Mouse (Mus musculus) spleen, postnatal 36 days (tissue): ENCODE data around the gene Gm20388.

ENCODE experiments used
- DNase-seq, 2 experiments: peaks; one replicate each; pipeline ENCODE4 v3.0.0; 2022; ENCODE audit warnings: low spot score in 2 of 2, mixed read lengths in 1 of 2

Gm20388 gene

DNA sequence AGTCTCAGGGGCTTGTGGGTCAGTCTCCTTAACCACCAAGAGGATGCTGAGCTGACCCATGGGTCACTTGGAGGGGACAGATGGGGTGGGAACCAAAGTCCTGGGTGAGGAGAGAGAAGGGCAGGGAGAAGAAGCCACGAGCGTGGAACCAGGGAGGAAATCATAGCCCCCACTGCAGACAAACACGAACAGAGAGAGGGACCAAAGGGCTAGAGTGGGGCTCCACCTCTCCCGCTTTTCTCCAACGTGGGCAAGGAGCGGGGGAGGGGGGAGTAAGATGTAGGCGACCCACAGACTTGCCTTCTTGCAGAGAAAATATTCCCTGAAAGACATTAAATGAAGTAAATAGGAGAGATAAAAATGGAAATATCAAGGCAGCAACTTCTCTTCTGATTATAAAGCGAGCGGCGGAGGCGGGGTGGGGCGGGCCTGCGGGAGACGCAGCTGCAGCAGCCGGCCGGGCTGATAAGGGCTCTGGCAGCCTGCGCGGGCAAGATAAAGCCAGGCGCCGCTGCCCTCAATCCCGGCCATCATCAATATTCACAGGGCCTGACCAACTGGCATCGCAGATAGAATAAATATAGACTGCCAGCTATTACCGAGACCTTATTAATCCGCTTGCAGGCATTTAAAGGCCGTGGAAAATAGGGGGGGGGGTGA, 2809.6 kb downstream of the Gm20388 start:
- peak; percentile 77 to 85 for DNase-seq

DNA sequence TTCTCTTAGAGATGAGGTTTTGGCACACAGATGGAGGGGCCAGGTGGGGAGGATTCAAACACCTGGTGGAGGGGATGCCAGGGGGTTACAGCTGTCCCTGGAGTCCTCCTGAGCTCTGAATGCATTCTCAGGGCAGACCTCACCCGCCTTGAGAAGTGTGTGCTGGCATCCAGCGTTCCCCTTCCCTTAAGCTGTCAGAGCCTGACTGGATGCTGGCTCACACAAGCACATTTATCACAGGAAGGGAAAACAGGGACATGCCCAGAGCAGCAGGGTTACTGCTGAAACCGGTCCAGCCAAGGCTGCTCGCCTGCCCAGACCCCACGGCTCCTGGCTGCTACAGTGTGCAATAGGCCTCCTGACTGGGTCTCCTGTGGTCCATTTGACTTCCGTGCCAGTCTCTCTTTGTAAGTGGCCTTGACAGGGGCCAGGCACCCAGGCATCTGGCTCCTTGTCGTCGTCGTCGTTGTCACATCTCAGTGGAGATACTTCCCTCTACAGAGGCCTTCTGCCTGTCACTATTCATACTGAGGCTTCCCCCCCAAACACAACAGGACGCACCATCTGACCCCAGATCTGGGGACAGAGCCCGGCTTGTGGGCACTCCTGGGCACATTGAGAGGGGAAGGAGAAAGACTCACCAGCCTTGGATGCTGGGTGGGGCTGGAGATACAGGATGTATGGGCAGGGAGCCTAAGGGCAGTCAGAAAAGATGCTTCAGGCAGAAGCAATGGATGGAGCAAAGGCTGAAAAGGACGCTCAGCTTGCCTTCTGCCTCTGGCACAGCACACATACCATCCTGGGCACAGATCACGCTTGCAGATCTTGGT, 2810.4 kb downstream of the Gm20388 start:
- peak in 1 of 2 experiments; percentile 41 for DNase-seq

DNA sequence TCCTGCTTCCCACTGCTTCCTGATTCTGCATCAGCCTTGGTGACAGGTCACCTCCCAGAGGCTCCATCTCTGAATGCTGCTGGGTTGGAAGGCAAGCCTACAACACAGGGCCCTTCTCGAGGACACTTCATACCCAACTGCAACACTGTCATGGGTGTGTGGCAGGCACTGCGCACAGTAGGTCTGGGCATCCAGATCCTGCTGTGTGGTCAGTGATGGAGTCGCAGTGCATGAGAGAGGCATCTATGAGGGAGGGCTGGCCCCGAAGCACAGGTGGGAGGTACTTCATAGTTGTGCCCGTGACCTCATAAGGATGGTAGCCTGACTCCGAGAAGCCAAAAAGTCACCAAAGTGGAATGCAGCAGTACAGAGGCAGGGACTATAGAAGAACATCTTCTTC, 2814.5 kb downstream of the Gm20388 start:
- no peak for DNase-seq

DNA sequence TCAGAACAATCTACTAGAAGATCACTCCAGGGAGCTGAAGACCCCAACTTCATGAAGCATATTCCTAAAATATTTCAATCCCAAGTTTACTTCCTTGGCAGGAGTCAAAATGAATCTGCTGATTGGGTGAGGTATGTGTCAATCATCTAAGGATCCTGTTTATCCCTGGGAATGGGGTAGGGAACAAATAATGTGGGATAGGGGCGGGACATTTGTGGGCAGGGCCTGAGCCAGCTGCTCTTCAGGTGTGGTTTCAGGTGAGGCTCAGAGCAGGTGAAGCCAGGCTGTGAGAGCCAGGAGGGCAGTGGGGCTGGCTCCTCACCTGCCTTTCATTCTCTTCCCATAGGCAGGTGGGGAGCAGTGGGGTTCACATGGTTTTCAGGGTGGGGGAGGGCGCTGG, 2816.1 kb downstream of the Gm20388 start:
- DNase-seq, result no peak

DNA sequence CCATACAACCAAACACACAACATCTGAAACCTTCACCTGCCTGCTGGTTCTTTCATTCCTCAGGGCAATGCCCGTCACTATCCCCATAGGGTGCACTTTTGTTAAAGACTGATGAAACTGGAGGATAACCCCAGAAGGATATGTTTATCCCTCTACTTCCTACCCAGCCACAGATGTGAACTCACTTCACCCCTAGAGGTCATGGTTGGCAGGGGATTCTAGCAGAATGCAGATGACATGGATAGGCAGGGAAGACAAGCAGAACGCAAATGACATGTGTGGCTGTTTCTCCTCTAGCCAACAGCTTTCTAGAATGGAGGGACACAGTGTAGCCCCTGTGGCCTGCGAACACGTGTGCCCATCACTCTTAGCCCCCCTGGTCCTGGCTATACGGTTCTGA, 2816.8 kb downstream of the Gm20388 start:
- DNase-seq, result no peak

DNA sequence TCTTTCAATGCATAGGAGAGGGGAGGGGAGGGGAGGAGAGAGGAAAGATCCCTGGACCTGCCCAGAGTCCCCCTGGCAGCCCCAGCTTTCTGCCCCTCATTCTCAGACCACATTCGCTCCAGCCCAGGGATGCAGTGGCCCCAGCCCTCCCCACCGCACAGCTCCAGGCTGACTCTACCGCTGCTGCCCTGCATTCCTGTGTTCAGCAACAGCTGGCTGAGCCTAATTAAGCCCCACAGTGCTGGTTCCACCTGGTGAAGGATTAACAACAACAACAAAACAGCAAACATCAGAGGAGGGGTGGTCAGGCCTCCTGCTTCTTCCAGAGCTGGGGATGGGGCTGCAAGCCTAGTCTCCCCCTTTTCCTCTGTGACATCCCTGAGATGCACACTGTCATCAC, 2818.0 kb downstream of the Gm20388 start:
- DNase-seq, result no peak

DNA sequence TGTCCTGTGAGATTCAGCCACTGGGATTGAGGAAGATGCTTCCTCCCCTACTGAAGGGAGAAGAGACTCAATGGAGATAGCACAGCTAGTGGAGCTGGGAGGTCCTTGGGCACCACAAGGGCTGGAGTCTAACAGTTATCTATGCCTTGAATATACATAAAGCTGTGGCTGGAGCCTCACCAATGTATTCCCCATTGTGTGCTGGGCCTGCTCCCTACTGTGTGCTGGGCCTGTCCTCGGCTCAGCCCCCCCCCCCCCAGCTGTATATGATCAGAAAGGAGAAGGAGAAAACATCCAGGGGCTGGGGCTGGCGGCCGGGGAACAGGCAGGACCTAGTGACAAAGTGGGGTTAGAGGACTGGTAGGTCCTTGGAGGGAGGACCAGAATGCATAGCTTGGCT, 2824.5 kb downstream of the Gm20388 start:
- DNase-seq, result no peak

DNA sequence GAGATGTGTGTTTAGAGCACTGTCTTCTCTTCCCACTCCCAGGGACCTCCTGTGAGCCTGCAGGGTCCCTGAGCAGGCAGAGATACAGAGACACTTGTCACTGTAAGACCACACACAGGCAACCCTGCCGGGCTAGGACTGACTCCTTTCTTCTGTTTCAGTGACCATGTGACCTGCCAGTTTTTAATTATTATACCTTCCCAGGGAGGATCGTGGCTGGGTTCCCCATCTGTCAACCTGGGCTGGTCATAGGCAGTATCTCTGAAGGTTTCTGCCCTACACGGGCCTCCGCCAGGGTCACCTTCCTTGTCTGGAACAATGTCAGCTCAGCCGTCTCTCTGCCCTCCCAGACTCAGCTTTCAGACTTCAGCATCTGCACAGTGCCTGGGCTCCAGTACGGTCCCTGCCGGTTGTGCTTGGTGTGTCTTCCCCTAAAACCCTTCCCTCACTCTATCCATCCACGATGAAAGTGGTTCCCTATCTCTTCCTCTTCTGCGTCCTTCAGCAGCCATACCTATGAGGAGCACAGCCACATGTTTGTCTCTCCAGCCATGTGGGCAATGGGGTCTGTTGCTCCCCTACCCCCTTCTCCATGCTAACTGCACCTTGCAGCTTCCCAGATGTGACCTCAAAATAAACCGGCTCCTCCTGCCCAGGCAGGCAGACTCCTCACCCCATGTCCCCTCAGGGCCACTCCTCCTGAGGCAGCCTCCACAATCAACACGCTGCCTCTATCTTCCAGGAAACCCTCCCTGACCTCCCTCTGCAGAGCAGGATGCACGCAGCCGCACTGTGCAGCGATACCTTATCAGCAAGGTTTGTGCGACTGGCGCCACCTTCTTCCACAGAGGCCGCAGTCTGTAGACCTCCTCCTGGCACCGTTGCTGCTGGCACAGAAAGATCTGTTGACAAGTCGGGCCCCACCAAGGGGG, 2825.2 kb downstream of the Gm20388 start:
- peak in 1 of 2 experiments; percentile 33 for DNase-seq

DNA sequence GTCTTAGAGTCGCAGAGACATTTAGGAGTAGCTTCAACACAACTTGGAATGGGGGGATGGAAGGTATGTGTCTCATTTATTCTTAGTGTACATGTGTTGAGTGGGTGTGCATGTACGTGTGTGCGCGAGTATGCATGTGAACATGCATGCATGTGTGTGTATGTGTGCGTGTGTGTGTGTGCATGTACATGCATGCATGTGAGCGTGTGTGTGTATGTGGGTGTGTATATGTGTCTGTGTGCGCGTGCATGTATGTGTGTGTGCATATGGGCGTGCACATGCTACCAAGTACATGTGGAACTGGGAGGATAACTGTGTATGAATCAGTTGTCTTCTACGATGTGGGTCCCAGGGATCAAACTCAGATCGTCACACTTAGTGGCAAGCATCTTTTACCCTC, 2826.0 kb downstream of the Gm20388 start:
- DNase-seq, result no peak

DNA sequence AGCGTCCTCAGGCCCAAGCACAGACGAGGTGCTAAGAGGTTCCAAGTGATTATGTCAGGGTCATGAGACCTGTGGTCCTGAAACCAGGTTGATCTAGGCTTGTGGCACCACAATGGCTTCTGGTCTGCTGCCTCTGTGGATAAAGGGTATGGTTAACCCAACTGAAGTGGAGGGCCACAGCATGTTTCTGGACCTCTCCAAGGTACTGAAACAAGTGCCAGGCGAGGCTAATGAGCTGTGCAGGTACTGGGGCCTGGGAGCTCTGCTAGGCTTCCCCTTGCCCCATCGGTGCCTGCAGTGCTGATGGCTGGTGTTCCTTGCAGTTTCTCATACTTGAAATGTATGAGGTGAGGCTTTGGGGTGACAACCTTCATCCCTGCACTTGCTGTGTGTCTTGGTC, 2826.4 kb downstream of the Gm20388 start:
- no peak for DNase-seq

DNA sequence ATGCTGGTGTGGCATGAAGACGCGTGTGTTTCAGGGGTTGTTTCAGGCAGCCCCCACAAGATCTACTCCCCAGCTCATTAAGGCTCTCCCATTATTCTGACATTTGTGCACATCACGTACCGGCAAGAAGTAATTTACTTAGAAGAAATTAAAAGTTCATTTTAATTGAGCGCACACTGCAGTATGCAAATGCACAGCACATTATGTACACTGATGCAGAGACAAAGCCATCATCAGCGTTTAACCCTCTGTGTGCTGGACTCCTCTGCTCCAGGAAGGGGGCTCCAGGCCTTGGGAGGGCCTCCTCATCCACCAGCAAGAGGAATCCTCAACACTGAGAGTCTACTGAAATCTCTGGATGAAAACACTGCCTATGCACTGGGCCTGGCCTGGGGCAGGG, 2827.2 kb downstream of the Gm20388 start:
- DNase-seq, result no peak

DNA sequence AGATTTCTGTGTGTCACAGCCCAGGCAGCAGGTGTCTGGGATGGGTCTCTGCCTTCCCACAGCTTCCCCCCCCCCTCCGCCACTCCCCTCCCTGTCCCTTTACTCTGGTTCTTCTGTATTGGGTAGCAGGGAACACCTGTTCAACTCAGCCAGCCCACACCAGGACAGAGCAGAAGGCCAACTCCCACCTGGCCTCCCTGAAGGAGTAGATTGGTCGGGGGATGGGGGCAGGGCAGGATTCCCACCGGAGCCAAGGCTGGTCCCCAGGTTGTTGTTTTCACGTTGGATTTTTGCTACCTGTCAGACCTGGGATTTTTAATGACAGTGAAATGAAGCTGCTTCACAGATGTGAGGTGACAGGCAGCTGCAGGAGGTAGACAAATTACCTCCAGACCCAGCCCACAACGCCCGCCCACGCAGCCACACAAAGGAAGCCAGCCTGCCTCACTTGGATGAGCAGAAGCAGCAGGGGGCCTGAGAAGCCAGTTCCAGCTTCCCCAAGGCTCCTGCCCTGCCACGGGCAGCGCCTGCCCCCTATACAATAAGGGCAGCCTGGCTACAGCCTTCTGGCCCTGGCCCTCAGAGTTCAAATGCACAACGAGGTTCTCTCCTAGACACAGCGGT, 2828.6 kb downstream of the Gm20388 start:
- peak; percentile 92 to 93 for DNase-seq

DNA sequence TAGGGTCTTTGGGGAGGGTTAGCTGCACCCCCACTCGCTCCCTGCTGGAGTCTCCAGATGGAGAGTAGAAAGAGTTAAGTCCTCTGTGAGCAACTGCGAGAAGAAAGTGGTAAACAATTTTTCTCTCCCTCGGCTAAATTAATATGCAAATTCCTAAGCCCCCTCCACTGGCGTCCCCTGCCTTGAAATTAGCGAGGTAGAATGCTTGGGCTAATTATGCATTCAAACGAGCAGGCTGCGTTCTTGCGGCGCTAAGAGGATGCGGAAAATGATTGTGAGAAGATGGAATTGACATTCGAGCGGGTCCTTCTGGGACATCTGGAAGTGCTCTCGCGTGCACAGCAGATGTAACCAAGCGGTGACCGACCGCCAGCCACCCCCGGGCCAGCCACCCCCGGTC, 2831.8 kb downstream of the Gm20388 start:
- DNase-seq, result no peak

DNA sequence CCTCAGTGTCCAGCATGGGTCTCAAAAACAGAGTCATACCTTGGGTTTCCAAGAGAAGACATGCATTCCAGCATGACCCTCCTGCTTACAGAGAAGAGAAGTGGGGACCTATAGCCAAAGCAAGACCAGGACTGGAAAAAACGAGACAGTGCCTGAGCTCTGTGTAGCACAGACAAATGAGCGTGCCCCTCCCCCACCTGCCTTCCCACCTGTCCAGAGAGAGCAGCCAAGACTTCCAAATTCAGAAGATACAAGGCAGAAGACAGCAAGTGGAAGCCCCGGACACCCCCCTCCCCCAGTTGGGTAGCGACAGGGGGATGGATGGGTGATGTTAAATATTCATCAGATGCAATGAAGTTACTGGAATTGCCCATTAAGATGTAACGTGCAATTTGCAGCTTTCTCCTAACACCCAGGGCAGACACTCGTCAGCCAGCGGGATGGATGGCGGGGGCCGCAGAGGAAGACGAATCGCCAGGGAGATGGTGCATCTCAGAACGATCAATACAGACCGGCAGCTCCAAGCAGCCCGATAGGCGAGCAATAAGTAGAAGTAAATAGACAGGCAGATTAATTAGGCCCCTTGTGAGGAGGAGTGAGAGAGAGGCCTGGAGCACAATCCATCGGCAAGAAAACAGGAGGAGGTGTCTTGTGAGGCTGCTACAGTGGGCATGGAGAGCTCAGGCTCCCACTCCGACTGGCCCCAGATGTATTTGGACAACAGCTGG, 2834.5 kb downstream of the Gm20388 start:
- DNase-seq, result no peak

DNA sequence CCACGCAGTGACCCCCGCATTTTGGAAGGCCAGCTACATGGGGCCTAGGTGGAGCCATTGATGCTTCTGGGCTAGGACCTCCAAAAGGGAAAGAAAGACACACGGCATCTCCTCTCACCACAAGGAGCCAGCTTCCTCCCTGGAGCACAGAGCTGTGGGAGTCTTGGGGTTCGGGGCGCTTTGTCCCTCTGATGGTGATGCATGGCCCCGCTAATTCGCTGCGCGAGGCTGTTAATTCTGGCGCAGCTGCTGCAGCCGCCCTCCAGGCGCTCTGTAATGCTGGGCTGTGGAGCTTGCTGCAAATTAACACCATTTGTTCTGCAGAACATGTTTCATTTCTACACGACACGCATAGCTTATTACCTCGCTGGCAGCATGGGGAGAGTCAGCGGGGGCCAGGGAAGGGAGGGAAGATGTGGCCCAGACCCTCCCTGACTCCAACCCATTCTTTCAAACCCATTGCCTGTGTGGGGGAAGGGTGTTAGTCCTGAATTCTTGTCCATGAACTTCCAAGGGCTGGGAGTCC, 2835.2 kb downstream of the Gm20388 start:
- no peak for DNase-seq

DNA sequence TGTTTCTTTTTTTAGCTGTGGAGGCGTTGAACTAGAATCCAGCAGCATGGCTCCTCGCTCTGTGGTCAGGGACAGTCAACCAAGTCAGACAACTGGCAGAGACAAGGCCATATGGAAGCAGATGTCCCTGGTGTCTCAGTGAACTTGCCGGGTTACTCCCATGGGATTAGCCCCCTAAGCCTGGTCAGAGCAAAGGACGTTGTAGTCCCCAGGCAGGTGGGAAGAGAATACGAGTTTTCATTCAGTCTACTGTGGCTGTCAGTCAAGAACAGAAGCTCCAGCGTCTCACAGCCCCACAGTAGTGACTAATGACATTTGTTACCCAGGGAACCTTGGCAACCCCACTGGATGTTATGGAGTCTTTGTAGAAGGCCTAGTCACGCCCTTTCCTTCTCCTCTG, 2835.8 kb downstream of the Gm20388 start:
- DNase-seq, result no peak

DNA sequence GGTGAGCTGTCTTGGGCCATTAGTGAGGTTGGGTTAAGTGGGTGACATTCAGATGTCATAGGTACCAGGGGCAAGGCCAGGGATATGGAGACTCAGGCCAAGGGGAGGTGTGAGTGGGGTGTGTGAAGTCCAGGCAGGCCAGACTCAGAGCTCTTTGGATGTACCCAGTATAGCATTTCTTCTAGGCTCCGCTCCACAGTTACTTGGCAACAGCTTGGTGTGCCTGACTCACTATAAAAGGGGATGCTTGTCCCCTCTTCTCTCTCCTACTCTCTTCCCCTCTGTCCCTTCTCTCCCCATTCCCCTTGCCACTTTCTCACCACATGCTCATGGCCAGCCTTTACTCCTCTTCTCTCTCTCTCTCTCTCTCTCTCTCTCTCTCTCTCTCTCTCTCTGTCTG, 2837.2 kb downstream of the Gm20388 start:
- DNase-seq, result no peak

DNA sequence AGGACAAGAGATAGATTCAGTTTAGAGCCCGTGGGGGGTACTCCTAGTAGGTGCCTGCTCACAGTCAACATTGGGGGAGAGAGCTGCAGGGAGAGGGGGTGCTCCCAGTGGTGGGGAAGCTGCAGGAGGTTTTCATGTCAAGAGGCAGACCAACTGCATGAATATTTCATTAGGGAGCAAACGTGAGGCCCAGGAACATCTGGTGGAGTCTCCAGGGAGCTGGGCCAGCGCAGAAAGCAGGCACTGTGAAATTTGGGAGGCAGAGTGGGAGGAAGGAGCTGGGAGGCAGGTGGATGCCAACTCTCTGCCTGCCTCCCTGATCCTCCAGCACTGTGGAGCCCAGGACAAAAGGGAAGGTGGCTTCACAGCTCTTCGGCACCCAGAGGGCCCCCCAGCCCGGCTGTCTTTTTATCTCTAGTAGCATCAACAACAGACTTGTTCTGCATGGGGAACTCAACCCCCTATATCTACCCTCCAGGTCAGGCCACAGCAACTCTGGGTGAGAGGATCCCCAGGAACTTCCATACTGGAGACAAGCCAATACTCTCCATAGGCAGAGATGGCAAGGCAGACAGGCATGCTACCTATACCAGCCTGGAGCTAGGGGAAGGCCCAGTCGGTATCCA, 2838.8 kb downstream of the Gm20388 start:
- no peak for DNase-seq

DNA sequence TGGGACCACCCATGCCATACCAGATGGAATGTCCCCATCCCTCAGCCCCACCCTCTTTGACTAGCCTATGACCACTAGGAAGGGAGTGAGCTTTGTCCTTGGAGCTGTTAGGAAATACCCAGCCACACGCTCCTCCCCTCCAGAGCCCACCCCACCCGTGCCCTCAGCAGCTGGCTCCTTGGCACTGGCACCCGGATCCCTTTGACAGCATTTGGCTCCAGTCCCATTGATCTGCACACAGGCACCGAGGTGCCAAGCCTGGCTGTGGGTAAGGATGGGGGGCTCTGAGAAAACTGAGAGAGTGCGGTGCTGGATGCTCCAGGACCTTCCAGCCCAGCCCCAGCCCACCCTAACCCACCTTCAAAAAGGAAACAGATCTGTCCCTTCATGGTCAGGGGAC, 2840.7 kb downstream of the Gm20388 start:
- no peak for DNase-seq

DNA sequence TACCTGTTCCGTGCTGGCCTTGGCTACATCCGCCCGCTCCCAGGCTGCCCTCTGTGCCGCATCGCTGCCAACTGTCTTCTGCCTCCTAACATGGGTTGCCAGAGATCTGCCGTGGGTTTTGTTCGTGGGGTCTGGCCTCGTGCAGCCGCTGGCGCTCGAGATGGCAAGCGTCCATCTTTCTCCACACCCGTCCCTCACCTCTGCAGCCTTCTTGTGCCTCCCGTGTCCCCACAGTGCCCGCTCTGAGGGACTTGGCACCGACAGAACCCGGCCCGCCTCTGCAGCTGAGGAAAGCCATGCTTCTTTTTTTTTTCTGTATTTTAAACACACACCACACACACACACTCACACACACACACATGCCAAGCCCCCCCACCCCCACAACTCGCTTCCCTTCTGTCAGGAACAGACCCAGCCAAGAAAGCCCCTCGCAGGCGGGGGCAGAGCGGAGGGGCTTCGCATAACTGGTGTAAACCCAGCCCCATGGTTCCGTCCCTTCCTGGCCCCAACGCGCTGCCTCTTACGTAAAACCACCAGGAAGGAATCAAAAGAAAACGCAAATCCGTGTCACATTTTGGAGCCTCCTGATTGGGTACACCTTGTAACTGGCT, 2841.6 kb downstream of the Gm20388 start:
- DNase-seq, result no peak
